Mouse (Mus musculus) CH12.LX (cell line): Measurements from ENCODE around the gene Fam172a. TPM values are rescaled to one million over a fixed set of nuclear protein-coding genes. Genes with fewer than 3 reads are reported as not detected.

ENCODE experiments used
- DNase-seq: peaks from one replicate; pipeline ENCODE4 v3.0.0-alpha.2; 2013; ENCODE audit errors: extremely low read depth
- H3K27ac ChIP-seq: 2 replicates; pipeline ENCODE4 v1.5.1; 2012; ENCODE audit warnings: low read depth, mild to moderate bottlenecking, control low read depth, moderate library complexity; ENCODE audit not compliant: insufficient read depth
- H3K27me3 ChIP-seq: replicated peaks from 2 replicates; pipeline ENCODE3; 2012; ENCODE audit warnings: inconsistent platforms
- H3K36me3 ChIP-seq, 2 experiments: replicated peaks in 1 of 2; 2 replicates each; pipeline versions ENCODE3 to v1.6.1; 2012; ENCODE audit warnings: inconsistent platforms in 1 of 2, low read length in 1 of 2, mild to moderate bottlenecking in 1 of 2, mixed read lengths in 1 of 2, moderate library complexity in 1 of 2; ENCODE audit not compliant: control insufficient read depth in 1 of 2, insufficient read depth in 1 of 2
- H3K4me1 ChIP-seq, 2 experiments: 2 replicates each; pipeline ENCODE4 v1.6.1; 2012; ENCODE audit warnings: inconsistent platforms in 1 of 2, moderate library complexity in 1 of 2; ENCODE audit not compliant: insufficient read depth in 2 of 2, control insufficient read depth in 1 of 2
- H3K4me2 ChIP-seq: 2 replicates; pipeline ENCODE4 v1.6.1; 2012; ENCODE audit warnings: low read depth, mild to moderate bottlenecking, control low read depth; ENCODE audit not compliant: poor library complexity, insufficient read depth, severe bottlenecking
- H3K4me3 ChIP-seq, 3 experiments: fragments of 150-350 bp in 1 of 3; sonication (generic) in 1 of 3; replicated peaks in 1 of 3; 2 replicates each; pipeline versions ENCODE3 to v1.5.1; 2011 to 2012; ENCODE audit warnings: low read depth in 2 of 3, low read length in 2 of 3, mild to moderate bottlenecking in 2 of 3, moderate library complexity in 2 of 3, control low read depth in 1 of 3, improper control_type of control experiment in 1 of 3, inconsistent platforms in 1 of 3, mixed read lengths in 1 of 3; ENCODE audit not compliant: poor library complexity in 1 of 3
- H3K79me2 ChIP-seq: replicated peaks from 2 replicates; pipeline ENCODE4 v1.6.1; 2012; ENCODE audit warnings: mild to moderate bottlenecking, moderate library complexity; ENCODE audit not compliant: control insufficient read depth, poor library complexity, insufficient read depth, severe bottlenecking; ENCODE audit errors: extremely low read depth
- H3K9ac ChIP-seq: 2 replicates; pipeline ENCODE4 v1.6.1; 2012; ENCODE audit warnings: low read depth, mild to moderate bottlenecking, control low read depth, moderate library complexity; ENCODE audit not compliant: insufficient read depth
- H3K9me3 ChIP-seq: replicated peaks from 2 replicates; pipeline ENCODE3; 2012; ENCODE audit warnings: low read length, inconsistent platforms, mixed read lengths
- CHD1 ChIP-seq: IDR thresholded peaks from 2 replicates; pipeline ENCODE4 v1.6.1; 2012; ENCODE audit warnings: low read depth, low read length, improper control_type of control experiment, inconsistent platforms
- CTCF ChIP-seq, 2 experiments: IDR thresholded peaks in 1 of 2; conservative IDR thresholded peaks in 1 of 2; 2 replicates each; pipeline ENCODE4 v1.5.1; 2011 to 2012; ENCODE audit warnings: low read depth in 2 of 2, low read length in 2 of 2, improper control_type of control experiment in 1 of 2, inconsistent platforms in 1 of 2, mild to moderate bottlenecking in 1 of 2, moderate library complexity in 1 of 2
- E2F4 ChIP-seq: IDR thresholded peaks from 2 replicates; pipeline ENCODE4 v1.6.1; 2011; ENCODE audit warnings: low read depth, low read length, improper control_type of control experiment; ENCODE audit not compliant: insufficient replicate concordance
- ELF1 ChIP-seq: IDR thresholded peaks from 2 replicates; pipeline ENCODE4 v1.6.1; 2014; ENCODE audit warnings: low read depth, mild to moderate bottlenecking, inconsistent platforms, low read length, improper control_type of control experiment
- EP300 ChIP-seq: IDR thresholded peaks from 2 replicates; pipeline ENCODE4 v1.6.1; 2011; ENCODE audit warnings: low read length, improper control_type of control experiment
- ETS1 ChIP-seq: conservative IDR thresholded peaks from 2 replicates; pipeline ENCODE4 v1.6.1; 2012; ENCODE audit warnings: low read depth, mild to moderate bottlenecking, inconsistent platforms, low read length, improper control_type of control experiment, moderate library complexity
- JUND ChIP-seq: conservative IDR thresholded peaks from 2 replicates; pipeline ENCODE4 v1.6.1; 2011; ENCODE audit warnings: low read depth, low read length, improper control_type of control experiment
- KAT2A ChIP-seq: IDR thresholded peaks from 2 replicates; pipeline ENCODE4 v1.6.1; 2012; ENCODE audit warnings: low read length, improper control_type of control experiment, inconsistent platforms; ENCODE audit not compliant: insufficient replicate concordance
- MAZ ChIP-seq: IDR thresholded peaks from 2 replicates; pipeline ENCODE4 v1.6.1; 2012; ENCODE audit warnings: low read depth, mild to moderate bottlenecking, inconsistent platforms, low read length, improper control_type of control experiment, moderate library complexity
- MEF2A ChIP-seq: IDR thresholded peaks from 2 replicates; pipeline ENCODE4 v1.6.1; 2014; ENCODE audit warnings: low read depth, mild to moderate bottlenecking, inconsistent platforms, low read length, improper control_type of control experiment, borderline replicate concordance
- MYC ChIP-seq: IDR thresholded peaks from 2 replicates; pipeline ENCODE4 v1.6.1; 2011; ENCODE audit warnings: low read depth, mild to moderate bottlenecking, improper control_type of control experiment, low read length
- NRF1 ChIP-seq: IDR thresholded peaks from 2 replicates; pipeline ENCODE4 v1.6.1; 2014; ENCODE audit warnings: low read depth, mild to moderate bottlenecking, inconsistent platforms, low read length, improper control_type of control experiment, moderate library complexity
- POLR2AphosphoS2 ChIP-seq: IDR thresholded peaks from 2 replicates; pipeline ENCODE4 v1.6.1; 2011; ENCODE audit warnings: low read depth, low read length, improper control_type of control experiment
- RAD21 ChIP-seq: IDR thresholded peaks from 2 replicates; pipeline ENCODE4 v1.6.1; 2011; ENCODE audit warnings: low read depth, mild to moderate bottlenecking, low read length, improper control_type of control experiment, moderate library complexity
- RCOR1 ChIP-seq: conservative IDR thresholded peaks from 2 replicates; pipeline ENCODE4 v1.6.1; 2012; ENCODE audit warnings: low read depth, mild to moderate bottlenecking, inconsistent platforms, low read length, improper control_type of control experiment
- TBP ChIP-seq: conservative IDR thresholded peaks from 2 replicates; pipeline ENCODE4 v1.6.1; 2011; ENCODE audit warnings: low read depth, low read length, improper control_type of control experiment
- UBTF ChIP-seq: IDR thresholded peaks from 2 replicates; pipeline ENCODE4 v1.6.1; 2012; ENCODE audit warnings: low read depth, mild to moderate bottlenecking, inconsistent platforms, low read length, improper control_type of control experiment, moderate library complexity
- USF1 ChIP-seq: IDR thresholded peaks from 2 replicates; pipeline ENCODE4 v1.6.1; 2014; ENCODE audit warnings: low read depth, mild to moderate bottlenecking, inconsistent platforms, low read length, improper control_type of control experiment
- ZMIZ1 ChIP-seq: IDR thresholded peaks from 2 replicates; pipeline ENCODE4 v1.6.1; 2012; ENCODE audit warnings: low read depth, mild to moderate bottlenecking, inconsistent platforms, low read length, improper control_type of control experiment
- dilution Hi-C: fragments of 300-500 bp; cut with MboI; formaldehyde crosslinking; loops from 2 replicates; pipeline ENCODE4 v1.14.3; 2020; ENCODE audit warnings: low sequenced_read_pairs; ENCODE audit not compliant: extremely low pct_unique_long_range_greater_than_20kb, extremely low pct_ligation_motif_present
- in situ Hi-C: fragments of 300-500 bp; cut with MboI; formaldehyde crosslinking; loops from 3 replicates; pipeline ENCODE4 v1.14.3; 2019; ENCODE audit warnings: low sequenced_read_pairs, low pct_ligation_motif_present, low pct_unique_long_range_greater_than_20kb, mixed read lengths
- polyA plus RNA-seq: library from polyadenylated mRNA; unstranded; fragments of >175 nt; gene quantifications from 2 replicates; pipeline ENCODE4 v1.2.1, GENCODE M21; 2012; ENCODE audit warnings: low read depth; ENCODE audit not compliant: insufficient read length
- total RNA-seq, 2 experiments: library from RNA; depleted of rRNA; stranded (reverse); fragments of 300-350 nt in 1 of 2; fragments of >200 nt in 1 of 2; gene quantifications; 2 replicates each; pipeline ENCODE4 v1.2.3; 2012 to 2014

Gene Fam172a
- total and polyA plus RNA-seq, 3 experiments = 12.2 to 24.7 (median 16.9) TPM

- Histone ChIP-seq H3K27ac (no peak overlapping the region), H3K9ac (no peak overlapping the region), H3K4me1 (peaks cover 0 to 6% of the 10 kb centered on the region in 2 experiments; a peak in 2 of 4 replicates), H3K4me3 (no peak overlapping the region), H3K9me3 (no peaks in the 10 kb centered on the region), H3K27me3 (no peaks in the 10 kb centered on the region), H3K79me2 (no peaks in the 10 kb centered on the region), H3K4me2 (no peak overlapping the region), H3K36me3 (no peaks in the 10 kb centered on the region)
- in situ Hi-C loops (no loop called here), dilution Hi-C loops (no loop called here)
- TF ChIP-seq ETS1 = no peak
- TF ChIP-seq MYC = no peak
- TF ChIP-seq UBTF = no peak
- no peak for TF ChIP-seq KAT2A
- no peak for TF ChIP-seq ELF1
- TF ChIP-seq TBP = no peak
- no peak for TF ChIP-seq MAZ
- no peak for DNase-seq
These were observed 398.1 kb downstream of the Fam172a start for GRCm38 (mm10) chr13:78099746-78100530.

GRCm38 (mm10) chr13:78100664-78101063, 398.8 kb downstream of the Fam172a start:
- no peak overlapping the region for H3K4me2 ChIP-seq
- H3K9ac ChIP-seq = no peak overlapping the region
- no peaks in the 10 kb centered on the region for H3K79me2 ChIP-seq
- TF ChIP-seq CHD1 (no peak), POLR2AphosphoS2 (no peak), CTCF (conservative IDR thresholded peaks at IDR 0.05 in 1 of 2, IDR thresholded peaks at IDR 0.05 in 1 of 2; ENCODE audit: low read depth in 2 of 2, low read length in 2 of 2) (no peak), ZMIZ1 (no peak), RAD21 (no peak), JUND (no peak), KAT2A (no peak), UBTF (no peak)
- H3K27me3 ChIP-seq = no peaks in the 10 kb centered on the region
- no peaks in the 10 kb centered on the region for H3K9me3 ChIP-seq
- no peak for DNase-seq
- dilution Hi-C loops (no loop called here), in situ Hi-C loops (no loop called here)
- peaks cover 0 to 6% of the 10 kb centered on the region in 2 experiments; a peak in 2 of 4 replicates for H3K4me1 ChIP-seq
- H3K27ac ChIP-seq = no peak overlapping the region
- no peaks in the 10 kb centered on the region for H3K36me3 ChIP-seq
- H3K4me3 ChIP-seq = no peak overlapping the region

DNA sequence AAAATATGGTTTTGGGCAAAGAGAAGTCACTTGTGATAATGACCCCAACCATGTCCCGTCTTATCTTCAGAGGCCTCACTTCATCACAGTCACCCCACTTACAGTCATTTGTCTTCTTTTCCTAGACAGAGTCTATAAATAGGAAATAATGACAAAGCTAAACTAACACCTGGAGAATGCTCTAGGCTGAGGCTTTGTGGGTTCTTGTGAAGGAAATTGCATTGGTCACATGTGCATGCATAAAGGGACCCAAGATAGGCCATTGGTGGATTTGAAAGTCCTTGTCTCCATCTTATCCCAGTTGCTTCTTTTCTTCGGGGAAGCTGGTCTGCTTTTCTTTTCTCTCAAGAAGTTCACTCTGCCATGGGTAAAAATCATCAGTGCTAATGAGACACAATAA, 400.5 kb downstream of the Fam172a start:
- peak; percentile 4; the same call in 1 of the 2 replicates for TF ChIP-seq USF1
- TF ChIP-seq RCOR1 = no peak
- peak; percentile 57; the same call in 1 of the 2 replicates for TF ChIP-seq EP300
- no peak for TF ChIP-seq E2F4
- TF ChIP-seq MEF2A = no peak
- TF ChIP-seq NRF1 = no peak
- TF ChIP-seq TBP = no peak
- TF ChIP-seq, all 38 proteins: peak for 2
- Histone ChIP-seq H3K27ac (no peak overlapping the region), H3K36me3 (peaks cover 0 to 2% of the 10 kb centered on the region in 2 experiments), H3K9ac (no peak overlapping the region), H3K27me3 (no peaks in the 10 kb centered on the region), H3K4me2 (no peak overlapping the region), H3K79me2 (no peaks in the 10 kb centered on the region), H3K9me3 (no peaks in the 10 kb centered on the region), H3K4me3 (no peak overlapping the region), H3K4me1 (peaks cover 0 to 6% of the 10 kb centered on the region in 2 experiments; a peak in 2 of 4 replicates)
- dilution Hi-C loops (no loop called here), in situ Hi-C loops (no loop called here)
- peak; percentile 42 for DNase-seq
